Mouse (Mus musculus): ENCODE measurements around the gene Ankrd2.

GRCm38 (mm10) chr19:41995483-41995882 is 40.3 kb upstream of the Ankrd2 start:
- TF ChIP-seq CTCF (IDR thresholded peaks at IDR 0.05; ENCODE audit: control insufficient read depth, insufficient read depth, insufficient replicate concordance, low read depth, low read length) (no peak), POLR2A (IDR thresholded peaks at IDR 0.05; ENCODE audit: control insufficient read depth, low read depth, low read length) (no peak)
